Mouse (Mus musculus) frontal cortex, adult (tissue): ENCODE data around the gene Fam129a.

Experiments used
- ATAC-seq: cut with Nextera tagmentation; 2 replicates; pipeline ENCODE4 v1.9.2; 2017; ENCODE audit warnings: mild to moderate bottlenecking, moderate library complexity, mixed read lengths; ENCODE audit not compliant: low TSS enrichment

The Fam129a gene

GRCm38 (mm10) chr1:151697901-151698641, 127.1 kb downstream of the Fam129a start:
- ATAC-seq: no peak

GRCm38 (mm10) chr1:151699363-151699762, 128.4 kb downstream of the Fam129a start:
- ATAC-seq: no peak

GRCm38 (mm10) chr1:151702816-151703215, 131.8 kb downstream of the Fam129a start:
- ATAC-seq: no peak

- ATAC-seq: peak; percentile 91
Observed at GRCm38 (mm10) chr1:151705723-151706396, 134.9 kb downstream of the Fam129a start.

- no peak for ATAC-seq
Observed at GRCm38 (mm10) chr1:151706397-151706752, 135.4 kb downstream of the Fam129a start.

- no peak for ATAC-seq
Observed at GRCm38 (mm10) chr1:151708966-151709733, 138.2 kb downstream of the Fam129a start.

GRCm38 (mm10) chr1:151709734-151710022, 138.7 kb downstream of the Fam129a start:
- ATAC-seq: no peak

GRCm38 (mm10) chr1:151710424-151711055, 139.6 kb downstream of the Fam129a start:
- no peak for ATAC-seq

GRCm38 (mm10) chr1:151711062-151711461, 140.1 kb downstream of the Fam129a start:
- no peak for ATAC-seq

- ATAC-seq: no peak
Observed at GRCm38 (mm10) chr1:151712664-151713063, 141.7 kb downstream of the Fam129a start.

GRCm38 (mm10) chr1:151713622-151714021, 142.6 kb downstream of the Fam129a start:
- no peak for ATAC-seq

- ATAC-seq: no peak
Observed at GRCm38 (mm10) chr1:151716024-151716710, 145.2 kb downstream of the Fam129a start.

- ATAC-seq: no peak
Observed at GRCm38 (mm10) chr1:151717624-151718023, 146.6 kb downstream of the Fam129a start.

GRCm38 (mm10) chr1:151718575-151718974, 147.6 kb downstream of the Fam129a start:
- ATAC-seq: no peak

- no peak for ATAC-seq
Observed at GRCm38 (mm10) chr1:151719911-151720310, 148.9 kb downstream of the Fam129a start.

- ATAC-seq: no peak
Observed at GRCm38 (mm10) chr1:151720566-151720965, 149.6 kb downstream of the Fam129a start.

- no peak for ATAC-seq
Observed at GRCm38 (mm10) chr1:151721357-151721983, 150.5 kb downstream of the Fam129a start.

GRCm38 (mm10) chr1:151723771-151724170, 152.8 kb downstream of the Fam129a start:
- no peak for ATAC-seq

- ATAC-seq: no peak
Observed at GRCm38 (mm10) chr1:151725590-151725989, 154.6 kb downstream of the Fam129a start.

GRCm38 (mm10) chr1:151726358-151726757, 155.4 kb downstream of the Fam129a start:
- ATAC-seq: no peak

- no peak for ATAC-seq
Observed at GRCm38 (mm10) chr1:151728141-151728540, 157.2 kb downstream of the Fam129a start.
